Mouse (Mus musculus): ENCODE measurements around the gene Dmkn.
"Not testable (repeated sequence)": the region's sequence is repeated elsewhere in the genome, so short reads cannot be mapped to it uniquely, and the experiment has no call there.

The Dmkn gene

GRCm38 (mm10) chr7:30811757-30812290, 48.3 kb downstream of the Dmkn start:
- DNase-seq (ENCODE audit: inconsistent age in 2 of 2, low spot score in 1 of 2), result peak in 1 of 2 experiments; percentile 45

GRCm38 (mm10) chr7:30812291-30812807, 48.8 kb downstream of the Dmkn start:
- DNase-seq (ENCODE audit: inconsistent age in 2 of 2, low spot score in 1 of 2), result peak in 1 of 2 experiments; percentile 32

- DNase-seq (ENCODE audit: inconsistent age in 2 of 2, low spot score in 1 of 2), result peak in 1 of 2 experiments; percentile 55
These were observed 56.6 kb downstream of the Dmkn start for GRCm38 (mm10) chr7:30820131-30820530.

GRCm38 (mm10) chr7:30820854-30821445, 57.4 kb downstream of the Dmkn start:
- no peak for DNase-seq (ENCODE audit: inconsistent age in 2 of 2, low spot score in 1 of 2)

GRCm38 (mm10) chr7:30821532-30821931, 58.0 kb downstream of the Dmkn start:
- DNase-seq (ENCODE audit: inconsistent age in 2 of 2, low spot score in 1 of 2), result peak in 1 of 2 experiments; percentile 41

- no peak for DNase-seq (ENCODE audit: inconsistent age in 2 of 2, low spot score in 1 of 2)
These were observed 60.1 kb downstream of the Dmkn start, which contains the start of gene Ffar2 for GRCm38 (mm10) chr7:30823675-30824074. Ffar2 (minus strand) TSS chr7:30823775.

- DNase-seq (ENCODE audit: inconsistent age in 2 of 2, low spot score in 1 of 2), result no peak
These were observed 60.8 kb downstream of the Dmkn start for GRCm38 (mm10) chr7:30824306-30824705.

- no peak for DNase-seq (ENCODE audit: inconsistent age in 2 of 2, low spot score in 1 of 2)
These were observed 63.1 kb downstream of the Dmkn start for GRCm38 (mm10) chr7:30826660-30827059.

GRCm38 (mm10) chr7:30828871-30829270, 65.3 kb downstream of the Dmkn start:
- not testable (repeated sequence) for DNase-seq (ENCODE audit: inconsistent age in 2 of 2, low spot score in 1 of 2)

- DNase-seq (ENCODE audit: inconsistent age in 2 of 2, low spot score in 1 of 2), result no peak
These were observed 65.9 kb downstream of the Dmkn start for GRCm38 (mm10) chr7:30829428-30829827.
